Mouse (Mus musculus) cerebellum, adult 2 months (tissue): ENCODE data around the gene Gm29049. TPM values are rescaled to one million over a fixed set of nuclear protein-coding genes. Genes with fewer than 3 reads are reported as not detected.
"Not testable (repeated sequence)": the region's sequence is repeated elsewhere in the genome, so short reads cannot be mapped to it uniquely, and the experiment has no call there.

Experiments used
- DNase-seq, 2 experiments: peaks; one replicate each; pipeline ENCODE4 v3.0.0; 2021
- H3K27ac ChIP-seq: fragments of 200-500 bp; 2 replicates; pipeline ENCODE4 v1.5.1; 2012; ENCODE audit warnings: low read length, control low read depth, inconsistent platforms; ENCODE audit not compliant: insufficient read depth
- H3K27me3 ChIP-seq: fragments of 200-500 bp; 2 replicates; pipeline ENCODE4 v1.6.1; 2012; ENCODE audit warnings: inconsistent platforms, mild to moderate bottlenecking, low read length, moderate library complexity; ENCODE audit not compliant: control insufficient read depth, insufficient read depth
- H3K4me1 ChIP-seq: fragments of 200-500 bp; 2 replicates; pipeline ENCODE4 v1.6.1; 2011; ENCODE audit warnings: low read length; ENCODE audit not compliant: control insufficient read depth, insufficient read depth
- H3K4me3 ChIP-seq: fragments of 200-500 bp; replicated peaks from 2 replicates; pipeline ENCODE3; 2011; ENCODE audit warnings: mild to moderate bottlenecking, low read depth, low read length, control low read depth; ENCODE audit not compliant: insufficient read depth
- WGBS: fragments of 180-500 bp; shearing (Covaris S2); methylation state at CpG from one replicate; pipeline ENCODE4 v1.1.7; 2018; 5-methylcytosine and 5-hydroxymethylcytosine counted together
- polyA plus RNA-seq: library from polyadenylated mRNA; depleted of rRNA; stranded (reverse); fragments of >200 nt; gene quantifications from 2 replicates; pipeline ENCODE4 v1.2.3, GENCODE M21; 2012; rRNA removed

Gene Gm29049
- polyA plus RNA-seq: not detected in 2 replicates

DNA sequence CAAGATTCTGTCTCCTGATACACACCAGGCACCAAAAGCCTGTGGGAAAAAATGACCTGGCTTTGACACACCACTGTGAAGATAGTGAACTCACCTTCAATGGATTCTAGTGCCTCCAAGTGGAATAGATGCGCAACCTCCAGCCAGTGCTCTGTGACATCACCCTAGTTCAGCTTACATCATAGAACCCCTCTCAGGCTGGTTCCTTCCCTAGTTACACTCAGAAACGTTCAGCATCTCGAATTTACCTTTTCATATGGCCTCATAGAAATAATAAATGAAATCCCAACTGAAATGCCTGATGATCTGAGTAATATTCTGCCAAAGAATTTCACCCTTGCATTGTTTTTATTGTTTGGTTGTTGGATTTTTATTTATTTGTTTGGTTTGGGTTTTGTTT is at the start of gene Gm29049:
Gene Gm29049, minus strand, starts transcription at position 101 of the 400 bp plus-strand sequence.
- WGBS: 15% methylated on average over 2 of the region's 3 CpGs
- H3K27ac ChIP-seq, H3K27me3 ChIP-seq, H3K4me1 ChIP-seq, DNase-seq, H3K4me3 ChIP-seq: not testable (repeated sequence)

Other genes starting within 250 kb of the Gm29049 start
- not detected in 2 replicates for gene Gm20825, start 74.3 kb upstream of the Gm29049 start, polyA plus RNA-seq